Mouse (Mus musculus): Measurements from ENCODE around the gene Nprl2. TPM values are rescaled to one million over a fixed set of nuclear protein-coding genes. Genes with fewer than 3 reads are reported as not detected.
A peak's percentile ranks its signal among the peaks of the same experiment; 100 is the strongest.
"Not testable (repeated sequence)": the region's sequence is repeated elsewhere in the genome, so short reads cannot be mapped to it uniquely, and the experiment has no call there.

The Nprl2 gene
- polyA plus RNA-seq, 1 experiment from 2014 or later, result 45.7 TPM

DNA sequence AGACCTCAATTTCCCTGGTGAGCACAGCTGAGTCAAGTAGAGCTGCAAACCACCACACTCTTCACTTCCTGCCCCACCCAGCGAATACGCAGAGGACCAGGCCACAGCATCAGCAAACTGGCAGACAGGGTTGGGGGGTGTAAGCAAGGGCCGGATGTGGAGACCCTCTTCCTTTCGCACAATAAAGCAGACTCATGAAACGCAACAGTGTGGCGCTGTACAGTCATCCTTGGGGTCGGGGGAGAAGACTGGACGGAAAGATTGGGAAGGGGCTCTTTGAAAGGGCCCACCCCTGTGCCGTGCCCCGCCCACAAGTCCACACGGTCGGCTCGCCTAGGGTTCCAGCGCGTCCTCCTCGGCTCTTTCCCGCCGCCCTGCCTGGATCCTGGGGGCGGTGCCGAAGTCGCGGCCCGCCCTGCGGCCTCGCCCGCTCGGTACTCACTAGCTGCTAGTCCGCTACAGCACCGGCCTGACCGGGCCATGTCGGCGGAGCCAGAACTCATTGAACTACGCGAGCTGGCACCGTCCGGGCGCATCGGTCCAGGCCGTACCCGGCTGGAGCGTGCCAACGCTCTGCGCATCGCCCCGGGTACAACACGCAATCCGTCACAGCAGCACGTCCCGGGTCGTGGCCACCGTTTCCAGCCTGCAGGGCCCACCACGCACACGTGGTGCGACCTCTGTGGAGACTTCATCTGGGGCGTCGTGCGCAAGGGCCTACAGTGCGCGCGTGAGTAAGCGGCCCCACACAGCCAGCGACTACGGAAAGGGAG is 9.3 kb downstream of the Nprl2 start, which contains the start of gene Rassf1:
Rassf1 (plus strand) TSS at position 439 of the 773 bp plus-strand sequence.
- peak within 1 kb of the TSS; percentile 61 for H3K4me3 ChIP-seq
- peaks cover 73% of the 10 kb centered on the region for H3K4me1 ChIP-seq (replicated peaks)
- H3K27ac ChIP-seq, result peak within 1 kb of the TSS; percentile 87
- H3K27me3 ChIP-seq (ENCODE audit: insufficient read depth, poor library complexity, severe bottlenecking), result peaks cover 63% of the 10 kb centered on the region
- H3K36me3 ChIP-seq, result peaks cover under 1% of the 10 kb centered on the region; the same call in 1 of the 2 replicates
- H3K9me3 ChIP-seq, result no peaks in the 10 kb centered on the region
- peak; percentile 74 for DNase-seq (ENCODE audit: low spot score)
- under 1% methylated on average over 63 of the region's 63 CpGs for WGBS

DNA sequence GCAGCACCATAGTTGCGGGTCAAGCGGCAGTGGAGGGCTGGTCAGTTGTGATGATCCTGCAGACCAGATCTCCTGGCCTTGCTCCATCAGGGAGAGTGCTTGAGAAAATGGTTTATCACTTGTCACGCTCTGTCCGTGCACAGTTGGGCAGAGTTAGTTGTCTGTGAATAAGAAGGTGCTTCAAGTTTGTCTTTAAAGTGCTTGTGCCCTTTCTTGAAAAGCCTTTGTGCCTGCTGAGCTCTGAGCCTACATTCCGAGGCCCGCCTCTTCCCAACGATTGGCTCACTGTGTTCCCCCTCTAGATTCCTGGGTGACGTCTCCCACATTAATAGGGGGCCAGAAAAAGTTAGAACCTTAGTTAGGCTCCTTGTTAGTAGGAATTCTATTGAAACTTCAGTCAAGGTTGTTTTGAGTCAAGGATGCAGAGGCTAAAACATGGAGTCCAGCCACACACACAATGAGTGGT is 9.9 kb downstream of the Nprl2 start:
- no peak for DNase-seq (ENCODE audit: low spot score)
- H3K36me3 ChIP-seq, result peaks cover 7% of the 10 kb centered on the region
- H3K9me3 ChIP-seq, result no peaks in the 10 kb centered on the region
- peaks cover 73% of the 10 kb centered on the region for H3K4me1 ChIP-seq (replicated peaks)
- H3K27ac ChIP-seq, result peak overlapping the region; percentile 87
- H3K4me3 ChIP-seq, result peak overlapping the region; percentile 61
- peaks cover 63% of the 10 kb centered on the region for H3K27me3 ChIP-seq (ENCODE audit: insufficient read depth, poor library complexity, severe bottlenecking)
- 5% methylated on average over 8 of the region's 8 CpGs for WGBS

DNA sequence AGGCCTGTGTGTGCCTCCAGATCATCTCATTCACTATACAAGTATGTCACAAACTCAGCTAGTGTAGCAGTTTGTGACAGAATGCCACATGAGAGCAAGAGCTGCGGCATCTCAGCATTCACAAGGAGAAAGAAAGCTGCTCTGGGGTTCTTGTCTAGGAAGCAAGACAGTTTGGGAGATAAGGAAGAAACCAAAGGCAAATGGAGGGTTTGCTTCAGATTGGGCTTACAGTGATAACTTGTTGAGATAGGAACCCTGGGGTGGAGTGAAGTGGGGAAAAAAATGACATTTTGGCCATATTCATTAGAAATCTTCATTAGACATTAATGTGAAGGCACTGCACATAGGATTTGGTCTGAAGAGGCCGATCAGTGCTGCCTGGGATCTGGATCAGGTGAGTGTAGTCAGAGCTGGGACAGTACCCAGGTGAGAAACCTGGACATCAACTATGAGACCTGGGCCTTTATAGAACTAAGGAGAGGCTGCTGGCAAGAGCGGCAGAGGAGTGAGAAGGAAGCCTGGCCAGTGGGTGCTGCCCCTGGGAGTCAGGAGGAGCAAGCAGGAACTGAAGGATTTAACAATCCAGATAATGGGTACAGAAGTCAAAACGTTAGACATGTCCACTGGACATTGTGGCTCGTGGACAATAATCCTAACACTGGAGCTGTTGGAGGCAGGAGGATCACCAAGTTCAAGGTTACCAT is 10.8 kb downstream of the Nprl2 start:
- Histone ChIP-seq H3K27me3 (ENCODE audit: insufficient read depth, poor library complexity, severe bottlenecking) (peaks cover 58% of the 10 kb centered on the region), H3K4me1 (replicated peaks) (peaks cover 65% of the 10 kb centered on the region), H3K36me3 (peaks cover 16% of the 10 kb centered on the region), H3K9me3 (no peaks in the 10 kb centered on the region), H3K27ac (no peak overlapping the region), H3K4me3 (peak overlapping the region; percentile 84)
- no peak for DNase-seq (ENCODE audit: low spot score)
- 82% methylated on average over 5 of the region's 5 CpGs for WGBS

DNA sequence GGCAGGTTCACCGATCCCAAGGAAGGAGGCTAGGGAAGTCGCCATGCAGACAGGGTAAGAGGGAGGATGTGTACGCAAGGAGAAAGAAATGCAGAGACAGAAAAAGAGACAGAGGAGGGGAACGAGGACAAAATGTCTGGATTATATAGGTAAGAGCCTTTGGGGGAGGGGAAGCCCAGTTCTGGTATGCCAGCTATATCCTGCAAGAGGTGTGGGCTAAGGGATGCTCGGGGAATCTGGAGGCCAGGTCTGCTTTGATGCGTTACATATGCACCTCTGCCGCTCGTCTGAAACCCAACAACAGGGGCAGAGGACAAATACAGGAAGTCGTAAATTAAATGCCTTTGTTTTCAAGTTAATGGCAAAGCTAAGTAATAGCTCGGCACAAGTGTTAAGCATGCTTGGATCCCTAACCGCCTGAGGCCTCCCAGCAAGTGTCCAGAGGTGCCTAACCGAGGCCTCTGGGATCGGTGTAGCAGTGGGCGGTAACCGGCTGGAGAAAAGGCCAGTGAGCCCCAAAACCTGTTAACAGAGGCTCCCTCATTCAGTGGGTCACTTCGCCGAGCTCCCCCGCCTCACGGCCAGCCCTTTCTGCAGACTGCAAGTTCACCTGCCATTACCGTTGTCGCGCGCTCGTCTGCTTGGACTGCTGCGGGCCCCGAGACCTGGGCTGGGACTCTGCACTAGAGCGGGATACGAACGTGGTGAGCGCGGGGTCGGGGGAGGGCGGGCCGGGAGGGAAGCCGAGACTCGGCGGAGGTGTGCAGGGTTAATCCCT is 11.7 kb downstream of the Nprl2 start:
- Histone ChIP-seq H3K9me3 (no peaks in the 10 kb centered on the region), H3K4me3 (peak overlapping the region; percentile 84), H3K36me3 (peaks cover 25% of the 10 kb centered on the region), H3K27ac (peak overlapping the region; percentile 96), H3K27me3 (ENCODE audit: insufficient read depth, poor library complexity, severe bottlenecking) (peaks cover 49% of the 10 kb centered on the region), H3K4me1 (replicated peaks) (peaks cover 62% of the 10 kb centered on the region)
- 7% methylated on average over 37 of the region's 37 CpGs for WGBS
- DNase-seq (ENCODE audit: low spot score), result no peak

DNA sequence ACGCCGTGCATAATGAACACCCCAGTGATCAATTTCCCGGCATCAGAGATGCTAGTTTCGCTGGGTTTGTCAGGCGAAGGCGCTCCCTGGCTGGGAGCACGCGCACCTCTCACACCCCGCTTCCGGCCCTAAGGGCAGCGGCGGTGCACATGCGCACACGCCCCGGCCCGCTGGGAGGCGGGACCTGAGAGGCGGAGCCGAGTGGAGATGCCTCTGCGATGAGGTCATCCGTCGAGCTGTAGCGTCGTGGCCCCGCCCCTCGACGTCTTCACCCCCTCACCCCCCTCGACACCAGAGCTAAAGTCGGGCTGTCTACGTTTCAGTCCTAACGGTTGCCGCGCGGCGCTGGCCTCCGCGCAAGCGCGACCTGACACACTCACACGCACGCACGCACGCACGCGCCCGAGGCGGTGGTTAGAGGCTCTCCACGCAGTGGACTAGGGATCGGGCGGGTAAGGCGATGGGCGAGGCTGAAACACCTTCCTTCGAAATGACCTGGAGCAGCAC is 12.3 kb downstream of the Nprl2 start:
- H3K4me3 ChIP-seq, result peak overlapping the region; percentile 84
- peaks cover 62% of the 10 kb centered on the region for H3K4me1 ChIP-seq (replicated peaks)
- peak overlapping the region; percentile 96 for H3K27ac ChIP-seq
- H3K27me3 ChIP-seq (ENCODE audit: insufficient read depth, poor library complexity, severe bottlenecking), result peaks cover 42% of the 10 kb centered on the region
- WGBS, result under 1% methylated on average over 53 of the region's 53 CpGs
- peaks cover 31% of the 10 kb centered on the region for H3K36me3 ChIP-seq
- no peaks in the 10 kb centered on the region for H3K9me3 ChIP-seq
- peak; percentile 98 for DNase-seq (ENCODE audit: low spot score)

DNA sequence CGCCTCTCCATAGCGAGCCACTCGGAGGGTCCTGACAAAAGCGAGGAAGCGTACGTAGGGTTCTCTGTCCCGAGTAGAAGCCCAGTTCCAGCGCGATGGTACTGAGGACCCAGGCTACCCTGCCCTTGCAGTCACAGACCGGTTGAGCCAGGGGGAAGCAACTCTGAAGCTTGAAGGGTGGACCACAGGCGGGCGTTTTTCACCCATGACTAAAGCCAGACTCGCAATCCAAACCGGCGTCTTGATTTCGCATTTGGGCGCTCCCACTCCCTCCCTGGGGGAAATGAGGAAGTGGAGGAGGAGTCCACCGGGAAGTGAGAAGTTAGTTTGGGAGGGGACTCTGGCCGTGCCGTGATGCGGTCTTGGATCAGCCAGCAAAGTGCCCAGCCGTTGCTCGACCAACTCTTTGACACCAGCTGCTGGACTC is 13.0 kb downstream of the Nprl2 start:
- WGBS, result 0% methylated on average over 23 of the region's 23 CpGs
- peak overlapping the region; percentile 96 for H3K27ac ChIP-seq
- peaks cover 36% of the 10 kb centered on the region for H3K27me3 ChIP-seq (ENCODE audit: insufficient read depth, poor library complexity, severe bottlenecking)
- H3K9me3 ChIP-seq, result no peaks in the 10 kb centered on the region
- DNase-seq (ENCODE audit: low spot score), result no peak
- peaks cover 38% of the 10 kb centered on the region for H3K36me3 ChIP-seq
- H3K4me3 ChIP-seq, result peak overlapping the region; percentile 84
- peaks cover 62% of the 10 kb centered on the region for H3K4me1 ChIP-seq (replicated peaks)

DNA sequence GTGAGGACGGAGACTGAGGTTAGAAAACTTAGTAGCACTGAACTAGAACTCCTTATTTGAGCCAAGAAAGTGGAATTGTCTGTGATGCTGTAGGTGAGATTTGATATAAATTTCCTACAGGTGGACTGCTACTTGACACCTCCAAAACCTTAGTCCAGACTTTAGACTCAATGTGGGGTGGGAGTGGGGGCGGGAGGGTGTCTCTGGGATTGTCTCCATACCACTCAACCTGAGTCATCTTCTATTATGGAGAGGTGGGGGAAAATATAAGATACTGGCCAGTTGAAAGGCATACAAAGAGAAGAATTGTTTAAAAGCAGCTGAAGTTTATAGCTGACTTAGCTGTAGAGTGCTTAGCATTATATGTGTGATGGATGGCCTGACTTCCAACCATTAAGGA is 13.7 kb downstream of the Nprl2 start:
- Histone ChIP-seq H3K4me3 (peak overlapping the region; percentile 84), H3K9me3 (no peaks in the 10 kb centered on the region), H3K27ac (peak overlapping the region; percentile 96), H3K4me1 (replicated peaks) (peaks cover 57% of the 10 kb centered on the region), H3K36me3 (peaks cover 45% of the 10 kb centered on the region), H3K27me3 (ENCODE audit: insufficient read depth, poor library complexity, severe bottlenecking) (peaks cover 29% of the 10 kb centered on the region)
- WGBS, result 48% methylated on average over 2 of the region's 2 CpGs
- DNase-seq (ENCODE audit: low spot score), result no peak

DNA sequence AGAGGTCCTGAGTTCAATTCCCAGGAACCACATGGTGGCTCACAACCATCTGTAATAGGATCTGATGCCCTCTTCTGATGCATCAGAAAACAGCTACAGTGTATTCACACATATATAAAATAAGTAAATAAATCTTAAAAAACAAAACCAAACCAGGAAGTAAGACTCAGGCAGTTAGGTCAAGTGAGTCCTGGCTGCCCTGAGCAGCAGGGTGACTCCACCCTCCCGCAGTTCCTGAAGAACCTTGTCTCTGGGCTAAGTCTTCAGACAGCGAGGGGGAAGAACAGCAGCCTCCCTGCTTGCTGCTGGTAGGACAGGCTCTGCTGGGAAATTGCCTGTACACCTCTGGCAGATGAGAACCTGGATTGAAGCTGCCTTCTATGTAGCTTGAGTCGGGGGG is 14.3 kb downstream of the Nprl2 start:
- WGBS, result 81% methylated on average over 3 of the region's 3 CpGs
- peaks cover 51% of the 10 kb centered on the region for H3K36me3 ChIP-seq
- H3K27ac ChIP-seq, result no peak overlapping the region
- H3K4me1 ChIP-seq (replicated peaks), result peaks cover 50% of the 10 kb centered on the region
- peak overlapping the region; percentile 84 for H3K4me3 ChIP-seq
- H3K9me3 ChIP-seq, result no peaks in the 10 kb centered on the region
- no peak for DNase-seq (ENCODE audit: low spot score)
- peaks cover 23% of the 10 kb centered on the region for H3K27me3 ChIP-seq (ENCODE audit: insufficient read depth, poor library complexity, severe bottlenecking)

DNA sequence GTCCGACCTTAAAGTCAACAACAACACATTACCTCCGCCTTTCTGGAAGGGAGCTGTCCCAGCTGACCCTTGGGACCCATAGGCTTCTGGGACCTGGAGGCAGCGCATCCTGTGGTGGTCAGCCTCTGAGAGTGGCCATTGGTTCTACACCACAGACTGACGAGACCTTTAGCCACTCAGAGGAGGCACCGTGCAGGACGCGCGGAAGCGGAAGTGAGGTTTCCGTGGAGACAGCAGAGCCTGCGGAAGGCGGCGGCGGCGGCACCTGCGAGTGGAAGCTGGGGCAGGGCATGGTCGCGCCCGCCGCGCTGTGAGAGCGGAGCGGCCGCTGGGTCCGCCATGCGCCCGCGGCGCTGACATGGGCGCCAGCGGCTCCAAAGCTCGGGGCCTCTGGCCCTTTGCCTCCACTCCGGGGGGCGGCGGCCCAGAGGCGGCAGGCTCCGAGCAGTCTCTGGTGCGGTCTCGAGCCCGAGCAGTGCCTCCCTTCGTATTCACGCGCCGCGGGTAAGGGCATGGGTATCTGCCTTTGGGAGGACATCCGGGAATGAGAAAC is 21.1 kb downstream of the Nprl2 start, which contains the start of gene Tusc2:
Tusc2 (plus strand) TSS at position 227 of the 553 bp plus-strand sequence.
- WGBS, result under 1% methylated on average over 46 of the region's 46 CpGs
- no peaks in the 10 kb centered on the region for H3K9me3 ChIP-seq
- H3K27me3 ChIP-seq (ENCODE audit: insufficient read depth, poor library complexity, severe bottlenecking), result no peaks in the 10 kb centered on the region
- peak within 1 kb of the TSS; percentile 88 for H3K27ac ChIP-seq
- peaks cover 70% of the 10 kb centered on the region for H3K36me3 ChIP-seq
- peak within 1 kb of the TSS; percentile 95 for H3K4me3 ChIP-seq
- peak; percentile 95 for DNase-seq (ENCODE audit: low spot score)
- H3K4me1 ChIP-seq (replicated peaks), result peaks cover 62% of the 10 kb centered on the region

DNA sequence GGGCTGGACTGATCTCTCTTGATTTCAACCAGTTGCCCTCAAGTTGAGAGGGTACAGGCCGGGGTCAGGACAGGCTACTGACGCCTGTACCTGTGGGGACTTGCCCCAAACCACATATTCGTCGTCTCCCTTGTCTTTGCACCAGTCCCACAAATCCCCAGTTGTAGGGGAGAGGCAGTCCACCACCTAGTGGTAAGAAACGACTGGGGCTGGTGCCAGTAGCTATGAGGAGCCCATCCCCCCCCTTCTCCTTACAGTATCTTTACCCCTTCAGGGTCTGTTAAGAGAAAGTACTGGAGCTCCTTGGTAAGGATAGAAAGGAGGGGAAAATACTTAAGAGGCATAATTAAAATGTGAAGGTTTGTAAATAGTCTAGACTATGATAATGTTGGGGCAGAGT is 23.5 kb downstream of the Nprl2 start:
- not testable (repeated sequence) for DNase-seq (ENCODE audit: low spot score); H3K27ac ChIP-seq; H3K27me3 ChIP-seq (ENCODE audit: insufficient read depth, poor library complexity, severe bottlenecking); H3K9me3 ChIP-seq
- H3K36me3 ChIP-seq, result peaks cover 51% of the 10 kb centered on the region
- WGBS, result 53% methylated on average over 5 of the region's 5 CpGs
- H3K4me1 ChIP-seq (replicated peaks), result peaks cover 79% of the 10 kb centered on the region
- peak overlapping the region; percentile 20; the same call in 1 of the 2 replicates for H3K4me3 ChIP-seq

DNA sequence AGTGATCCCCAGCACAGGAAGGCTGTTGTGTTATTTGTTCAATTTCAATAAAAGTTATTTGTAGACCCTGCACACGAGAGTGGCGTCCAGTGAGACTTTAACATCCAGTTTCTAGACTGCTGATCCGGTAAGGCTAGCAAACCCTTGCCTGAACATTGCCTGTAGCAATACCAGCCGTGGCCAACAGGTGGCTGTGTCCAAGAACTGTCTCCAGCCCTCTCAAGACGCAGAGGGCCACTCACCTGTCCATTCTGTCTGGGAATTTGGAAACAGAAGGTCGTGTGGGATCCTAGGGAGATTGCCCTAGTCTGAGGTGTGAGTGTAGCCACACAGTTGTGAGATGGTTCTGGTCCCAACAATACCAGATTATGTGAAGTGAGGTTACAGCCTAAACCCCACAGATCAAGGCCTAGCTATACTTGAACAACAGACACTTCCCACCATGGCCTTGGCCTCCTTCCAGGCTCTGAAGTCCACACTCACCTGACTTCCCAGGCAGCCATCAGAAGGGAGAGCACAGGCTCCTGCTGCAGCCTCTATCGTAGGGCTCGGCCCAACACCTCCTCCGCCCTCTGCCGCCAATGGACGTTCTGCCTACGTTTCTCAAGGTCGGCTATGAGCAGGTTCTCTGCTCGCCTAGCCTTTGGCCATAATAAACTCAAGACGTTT is 24.1 kb downstream of the Nprl2 start:
- Histone ChIP-seq H3K27ac (0 out of 2 replicates have a peak overlapping the region, but pooled peaks have one; percentile 35), H3K4me1 (replicated peaks) (peaks cover 85% of the 10 kb centered on the region), H3K36me3 (peaks cover 51% of the 10 kb centered on the region), H3K9me3 (no peaks in the 10 kb centered on the region), H3K4me3 (0 out of 2 replicates have a peak overlapping the region, but pooled peaks have one; percentile 5), H3K27me3 (ENCODE audit: insufficient read depth, poor library complexity, severe bottlenecking) (no peaks in the 10 kb centered on the region)
- peak; percentile 83 for DNase-seq (ENCODE audit: low spot score)
- 61% methylated on average over 15 of the region's 15 CpGs for WGBS
